Mouse (Mus musculus): Measurements from ENCODE around the gene Mid1. TPM values are rescaled to one million over a fixed set of nuclear protein-coding genes. Genes with fewer than 3 reads are reported as not detected.

The Mid1 gene
- polyA plus RNA-seq, 1 experiment = 13.8 TPM

DNA sequence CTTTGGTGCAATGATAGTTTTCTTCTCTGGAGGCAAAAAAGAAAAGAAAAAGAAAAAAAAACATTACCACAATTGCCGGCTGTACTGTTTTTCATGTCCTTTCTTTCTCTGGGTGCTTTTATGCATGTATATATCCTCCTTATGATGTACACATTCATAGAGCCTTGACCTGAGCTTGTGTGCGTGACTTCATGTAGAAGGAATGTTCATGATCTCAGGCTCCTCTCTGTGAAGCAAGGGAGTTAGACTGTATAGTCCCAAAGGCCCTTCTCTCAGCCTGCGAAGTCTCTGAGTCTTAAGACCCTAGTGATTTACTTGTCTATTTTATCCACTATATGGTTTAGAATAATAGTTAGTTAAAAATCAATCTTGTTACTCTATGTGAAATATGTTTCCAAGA lies 73.0 kb downstream of the Mid1 start:
- H3K4me1 ChIP-seq = no peaks in the 10 kb centered on the region
- H3K9me3 ChIP-seq = no peaks in the 10 kb centered on the region
- H3K27me3 ChIP-seq (replicated peaks) = no peaks in the 10 kb centered on the region
- TF ChIP-seq GATA1 (IDR thresholded peaks at IDR 0.05; ENCODE audit: borderline replicate concordance, low read length) (no peak), FLI1 (IDR thresholded peaks at IDR 0.05; ENCODE audit: low read length) (no peak)
- H3K4me3 ChIP-seq (replicated peaks) = no peak overlapping the region
- H3K36me3 ChIP-seq (replicated peaks; ENCODE audit: low read length) = no peaks in the 10 kb centered on the region

DNA sequence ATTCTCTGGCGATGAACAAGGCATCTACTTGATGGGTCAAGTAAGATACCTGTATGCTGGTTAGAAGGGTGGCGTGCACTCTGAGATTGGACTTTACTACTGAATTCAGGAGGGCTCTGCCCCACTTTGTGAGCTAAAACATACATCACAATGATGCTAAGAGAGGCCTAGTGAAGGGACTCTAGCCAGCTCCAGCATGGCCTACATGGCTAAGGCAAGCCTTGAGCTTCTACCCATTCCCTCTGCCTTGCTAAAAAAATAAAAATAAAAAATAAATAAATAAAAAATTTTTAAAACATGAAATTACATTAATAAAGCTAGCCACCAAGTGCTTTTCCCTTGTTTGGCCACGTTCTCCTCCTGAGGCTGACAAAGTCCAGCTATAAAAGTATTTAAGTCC lies 94.5 kb downstream of the Mid1 start, which contains the start of gene 4933400A11Rik:
TSS of gene 4933400A11Rik (minus strand) at position 101 of the 400 bp plus-strand sequence.
- Histone ChIP-seq H3K9me3 (no peaks in the 10 kb centered on the region), H3K27me3 (replicated peaks) (peaks cover 3% of the 10 kb centered on the region), H3K4me1 (no peaks in the 10 kb centered on the region), H3K36me3 (replicated peaks; ENCODE audit: low read length) (no peaks in the 10 kb centered on the region), H3K4me3 (replicated peaks) (no peak within 1 kb of the TSS)
- no peak for TF ChIP-seq FLI1 (IDR thresholded peaks at IDR 0.05; ENCODE audit: low read length)
- no peak for TF ChIP-seq GATA1 (IDR thresholded peaks at IDR 0.05; ENCODE audit: borderline replicate concordance, low read length)

DNA sequence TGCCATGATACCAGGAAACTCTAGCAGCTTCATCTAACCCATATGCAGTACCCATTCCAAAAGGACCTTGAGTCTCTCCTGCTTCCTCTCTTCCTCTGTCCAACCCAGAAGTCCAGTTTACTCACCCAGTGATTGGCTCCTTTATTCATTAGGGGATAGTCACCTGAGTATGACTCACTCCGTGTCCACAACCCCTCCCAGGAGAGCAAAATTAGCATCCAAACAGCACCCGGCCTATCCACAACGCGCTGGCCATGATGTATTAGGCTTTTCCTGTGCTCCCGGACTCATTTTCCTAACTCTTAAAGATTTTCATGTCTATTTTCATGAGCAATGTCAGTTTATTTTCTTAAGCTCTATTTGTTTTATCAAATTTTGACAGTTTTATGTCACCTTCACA lies 104.7 kb downstream of the Mid1 start:
- no peaks in the 10 kb centered on the region for H3K36me3 ChIP-seq (replicated peaks; ENCODE audit: low read length)
- TF ChIP-seq GATA1 (IDR thresholded peaks at IDR 0.05; ENCODE audit: borderline replicate concordance, low read length) = no peak
- H3K4me1 ChIP-seq = peaks cover under 1% of the 10 kb centered on the region; the same call in 1 of the 2 replicates
- H3K27me3 ChIP-seq (replicated peaks) = peaks cover 5% of the 10 kb centered on the region
- H3K4me3 ChIP-seq (replicated peaks) = no peak overlapping the region
- H3K9me3 ChIP-seq = peaks cover 2% of the 10 kb centered on the region; the same call in 1 of the 2 replicates

DNA sequence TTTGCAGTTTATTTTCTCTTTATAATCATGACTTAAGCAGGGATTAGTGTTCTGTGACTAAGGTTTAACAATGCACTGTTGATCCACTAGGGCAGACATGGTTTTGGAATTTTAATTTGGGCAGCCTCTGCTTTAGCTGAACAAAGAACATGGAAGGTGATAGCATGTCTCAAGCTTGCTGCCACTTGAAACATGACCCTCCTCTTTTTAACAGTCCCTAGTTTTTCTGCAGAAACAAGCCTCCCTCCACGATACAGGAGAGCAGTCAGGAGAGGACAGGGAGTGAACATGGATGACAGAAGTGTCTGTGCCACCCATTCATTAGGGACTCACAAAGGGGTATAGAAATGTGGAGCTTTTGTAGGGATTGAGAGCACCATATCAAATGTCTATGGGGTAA lies 107.9 kb downstream of the Mid1 start:
- TF ChIP-seq GATA1 (IDR thresholded peaks at IDR 0.05; ENCODE audit: borderline replicate concordance, low read length) = no peak
- TF ChIP-seq FLI1 (IDR thresholded peaks at IDR 0.05; ENCODE audit: low read length) = no peak
- Histone ChIP-seq H3K4me1 (peaks cover 5% of the 10 kb centered on the region; the same call in 1 of the 2 replicates), H3K4me3 (replicated peaks) (no peak overlapping the region), H3K27me3 (replicated peaks) (peaks cover 5% of the 10 kb centered on the region), H3K9me3 (no peaks in the 10 kb centered on the region), H3K36me3 (replicated peaks; ENCODE audit: low read length) (no peaks in the 10 kb centered on the region)

DNA sequence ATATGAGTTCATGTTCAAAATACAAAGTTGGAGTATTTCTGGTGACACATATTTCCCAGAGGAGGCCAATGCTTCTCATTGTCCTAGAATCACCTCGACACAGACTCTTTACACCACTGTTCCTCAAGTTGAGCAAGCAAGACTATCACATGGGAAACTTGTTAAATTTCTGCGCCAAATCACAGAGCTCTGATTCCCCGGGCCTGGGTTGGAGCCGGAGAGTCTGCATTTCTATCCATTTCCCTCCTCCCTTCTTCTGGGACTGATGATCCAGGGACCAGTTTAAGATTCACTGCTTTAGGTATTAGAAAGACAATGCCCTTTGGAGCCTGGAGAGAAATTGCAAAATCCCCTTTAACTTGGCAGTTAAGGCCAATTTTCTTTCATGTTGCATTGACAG lies 109.4 kb downstream of the Mid1 start:
- TF ChIP-seq GATA1 (IDR thresholded peaks at IDR 0.05; ENCODE audit: borderline replicate concordance, low read length) (no peak), FLI1 (IDR thresholded peaks at IDR 0.05; ENCODE audit: low read length) (no peak)
- no peaks in the 10 kb centered on the region for H3K36me3 ChIP-seq (replicated peaks; ENCODE audit: low read length)
- H3K4me3 ChIP-seq (replicated peaks) = no peak overlapping the region

DNA sequence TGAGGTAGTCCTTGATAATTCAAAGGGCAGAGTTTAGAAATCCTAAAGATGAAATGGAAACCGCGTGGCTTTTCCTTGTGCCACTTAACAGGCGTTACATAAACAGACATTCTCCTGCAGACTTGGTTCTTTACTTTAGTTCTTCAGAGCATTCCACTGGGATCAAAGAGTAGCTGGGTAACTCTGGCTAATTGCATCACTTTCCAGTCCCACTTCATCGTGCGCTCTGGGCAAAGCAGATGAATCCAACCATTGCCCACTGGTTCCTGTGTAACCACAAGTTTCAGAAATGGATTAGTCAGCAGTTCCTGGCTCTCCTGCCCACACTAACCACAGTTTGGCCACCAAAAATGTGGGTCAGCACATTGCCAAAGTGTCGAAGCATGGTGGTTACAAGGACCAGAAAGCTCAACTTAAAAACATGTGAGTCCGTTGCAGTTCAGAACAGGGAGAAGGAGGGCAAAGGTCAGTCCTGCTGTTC lies 109.9 kb downstream of the Mid1 start:
- Histone ChIP-seq H3K36me3 (replicated peaks; ENCODE audit: low read length) (no peaks in the 10 kb centered on the region), H3K4me1 (peaks cover 5% of the 10 kb centered on the region; the same call in 1 of the 2 replicates), H3K4me3 (replicated peaks) (no peak overlapping the region), H3K9me3 (no peaks in the 10 kb centered on the region), H3K27me3 (replicated peaks) (peaks cover 5% of the 10 kb centered on the region)
- no peak for TF ChIP-seq GATA1 (IDR thresholded peaks at IDR 0.05; ENCODE audit: borderline replicate concordance, low read length)
- TF ChIP-seq FLI1 (IDR thresholded peaks at IDR 0.05; ENCODE audit: low read length) = no peak

More for the DNA sequence above, 109.4 kb downstream of the Mid1 start:
- Histone ChIP-seq H3K27me3 (replicated peaks) (peaks cover 5% of the 10 kb centered on the region), H3K4me1 (peaks cover 5% of the 10 kb centered on the region; the same call in 1 of the 2 replicates), H3K9me3 (no peaks in the 10 kb centered on the region)

DNA sequence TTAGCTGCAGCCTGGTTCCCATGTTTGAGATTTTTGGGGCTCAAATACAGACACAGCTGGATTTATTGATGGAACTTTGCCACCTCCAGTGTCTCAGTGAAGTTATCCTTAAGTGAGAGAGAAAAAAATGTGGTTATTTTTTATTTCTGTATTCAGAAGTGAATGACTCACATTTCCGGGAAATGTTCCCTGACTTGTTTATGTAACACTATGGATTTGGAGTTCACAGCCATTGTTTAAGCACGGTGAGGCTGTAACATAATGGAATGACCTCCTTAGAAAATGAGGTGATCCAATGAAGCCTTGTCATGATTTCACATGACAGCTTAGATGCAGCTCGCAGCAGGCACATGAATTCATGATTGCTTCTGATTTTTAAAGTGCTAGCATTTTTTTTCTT lies 112.1 kb downstream of the Mid1 start:
- no peak for TF ChIP-seq GATA1 (IDR thresholded peaks at IDR 0.05; ENCODE audit: borderline replicate concordance, low read length)
- TF ChIP-seq FLI1 (IDR thresholded peaks at IDR 0.05; ENCODE audit: low read length) = no peak
- H3K4me3 ChIP-seq (replicated peaks) = no peak overlapping the region

DNA sequence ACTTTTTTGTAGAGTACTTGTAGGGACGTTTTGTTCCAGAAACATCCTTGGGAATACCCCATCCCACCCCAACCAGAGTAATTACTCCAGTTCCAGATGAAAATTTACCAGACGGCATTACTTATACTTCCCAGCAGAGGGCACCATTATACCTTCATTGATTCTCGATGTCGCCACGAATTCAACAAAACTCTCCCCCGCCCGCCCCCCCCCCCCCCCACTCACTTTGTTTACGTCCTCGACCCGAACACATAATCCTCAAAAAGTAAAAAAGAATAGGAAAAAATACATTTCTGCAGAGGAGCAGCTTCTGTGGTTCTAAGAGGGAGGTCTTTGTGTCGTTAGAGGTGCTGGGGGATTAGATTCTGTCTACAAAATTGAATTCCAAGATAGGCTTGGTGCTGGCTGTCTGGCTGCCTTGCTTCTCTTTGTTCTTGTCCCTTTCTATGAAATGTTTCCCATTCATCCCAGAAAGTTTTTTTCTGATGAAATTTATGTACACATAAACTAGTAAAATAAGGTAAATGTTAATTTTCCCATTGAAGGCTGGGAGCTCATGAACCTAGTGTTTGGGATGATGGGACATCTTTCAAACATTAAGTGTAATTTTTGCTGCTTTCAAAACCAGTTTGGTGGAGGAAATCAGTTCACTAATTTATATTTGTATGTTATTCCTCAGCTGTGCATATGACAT lies 114.1 kb downstream of the Mid1 start:
- peaks cover 5% of the 10 kb centered on the region for H3K27me3 ChIP-seq (replicated peaks)
- TF ChIP-seq GATA1 (IDR thresholded peaks at IDR 0.05; ENCODE audit: borderline replicate concordance, low read length) (no peak), FLI1 (IDR thresholded peaks at IDR 0.05; ENCODE audit: low read length) (no peak)
- no peaks in the 10 kb centered on the region for H3K9me3 ChIP-seq
- peak overlapping the region; percentile 76 for H3K4me3 ChIP-seq (replicated peaks)
- peaks cover 5% of the 10 kb centered on the region; the same call in 1 of the 2 replicates for H3K4me1 ChIP-seq
- no peaks in the 10 kb centered on the region for H3K36me3 ChIP-seq (replicated peaks; ENCODE audit: low read length)

More for the DNA sequence above, 112.1 kb downstream of the Mid1 start:
- H3K36me3 ChIP-seq (replicated peaks; ENCODE audit: low read length) = no peaks in the 10 kb centered on the region
- H3K9me3 ChIP-seq = no peaks in the 10 kb centered on the region
- peaks cover 5% of the 10 kb centered on the region; the same call in 1 of the 2 replicates for H3K4me1 ChIP-seq
- H3K27me3 ChIP-seq (replicated peaks) = peaks cover 5% of the 10 kb centered on the region

DNA sequence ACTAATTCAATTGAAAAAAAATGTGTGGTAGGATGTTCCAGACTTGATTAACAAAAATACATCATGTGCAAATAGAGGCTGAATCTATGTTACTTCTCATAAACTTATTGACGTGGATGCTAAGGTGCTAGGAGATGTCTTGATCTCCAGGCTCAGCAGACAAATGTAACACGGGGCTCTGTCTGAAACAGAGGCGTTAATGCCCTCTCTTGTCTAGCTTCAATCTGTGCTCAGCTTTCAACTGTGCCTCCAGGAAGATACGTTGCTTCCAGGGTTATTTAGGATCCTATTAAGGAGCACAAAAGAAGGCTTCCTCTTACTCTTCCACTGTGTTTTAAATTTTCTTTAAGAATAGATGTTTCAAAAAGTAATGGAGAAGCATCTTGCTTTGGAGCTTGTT lies 115.2 kb downstream of the Mid1 start:
- Histone ChIP-seq H3K27me3 (replicated peaks) (no peaks in the 10 kb centered on the region), H3K4me1 (no peaks in the 10 kb centered on the region), H3K4me3 (replicated peaks) (no peak overlapping the region), H3K9me3 (no peaks in the 10 kb centered on the region), H3K36me3 (replicated peaks; ENCODE audit: low read length) (no peaks in the 10 kb centered on the region)
- TF ChIP-seq GATA1 (IDR thresholded peaks at IDR 0.05; ENCODE audit: borderline replicate concordance, low read length) (no peak), FLI1 (IDR thresholded peaks at IDR 0.05; ENCODE audit: low read length) (no peak)

DNA sequence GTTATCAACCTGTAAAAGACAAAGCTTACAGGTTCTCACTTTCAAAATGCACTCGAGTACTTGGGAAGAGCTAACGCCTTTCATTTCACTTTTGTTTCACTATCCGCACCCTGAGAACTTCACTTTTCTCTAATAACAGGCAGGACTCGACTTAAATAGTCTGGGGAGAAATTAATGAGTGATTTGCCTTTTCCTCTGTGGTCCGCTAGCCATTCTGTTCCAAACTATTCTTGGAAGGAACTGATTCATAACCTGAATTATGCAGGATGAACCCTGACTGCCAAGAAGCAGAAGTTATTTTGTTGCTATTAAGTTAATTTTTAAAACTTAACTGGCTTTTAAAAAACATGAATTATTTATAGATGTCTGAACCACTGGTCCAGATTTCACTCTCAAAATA lies 120.8 kb downstream of the Mid1 start:
- H3K4me3 ChIP-seq (replicated peaks) = no peak overlapping the region
- TF ChIP-seq FLI1 (IDR thresholded peaks at IDR 0.05; ENCODE audit: low read length) (no peak), GATA1 (IDR thresholded peaks at IDR 0.05; ENCODE audit: borderline replicate concordance, low read length) (no peak)
- no peaks in the 10 kb centered on the region for H3K4me1 ChIP-seq
- H3K27me3 ChIP-seq (replicated peaks) = no peaks in the 10 kb centered on the region
- H3K36me3 ChIP-seq (replicated peaks; ENCODE audit: low read length) = no peaks in the 10 kb centered on the region
- H3K9me3 ChIP-seq = no peaks in the 10 kb centered on the region
